Mouse (Mus musculus) spleen, adult 2 months (tissue): ENCODE measurements around the gene Rnh1. TPM values are rescaled to one million over a fixed set of nuclear protein-coding genes. Genes with fewer than 3 reads are reported as not detected.

Experiments
- DNase-seq, 2 experiments: peaks; one replicate each; pipeline versions ENCODE4 v3.0.0 to v3.0.0-alpha.2; 2012 to 2021; ENCODE audit warnings: low spot score in 2 of 2, low read depth in 1 of 2
- H3K27ac ChIP-seq: fragments of 200-500 bp; 2 replicates; pipeline ENCODE4 v1.5.1; 2012; ENCODE audit warnings: low read length, inconsistent platforms; ENCODE audit not compliant: insufficient read depth
- H3K27me3 ChIP-seq: fragments of 200-500 bp; 2 replicates; pipeline ENCODE4 v1.6.1; 2012; ENCODE audit warnings: mild to moderate bottlenecking, moderate library complexity, low read length, inconsistent platforms; ENCODE audit not compliant: control insufficient read depth, insufficient read depth
- H3K36me3 ChIP-seq: fragments of 200-500 bp; 2 replicates; pipeline ENCODE4 v1.6.1; 2012; ENCODE audit warnings: mild to moderate bottlenecking, low read length, inconsistent platforms; ENCODE audit not compliant: control insufficient read depth, insufficient read depth
- H3K4me1 ChIP-seq: fragments of 200-500 bp; 2 replicates; pipeline ENCODE4 v1.6.1; 2011; ENCODE audit warnings: inconsistent platforms; ENCODE audit not compliant: control insufficient read depth, insufficient read depth, insufficient read length
- H3K4me3 ChIP-seq: fragments of 200-500 bp; 2 replicates; pipeline ENCODE4 v1.5.1; 2011; ENCODE audit warnings: mild to moderate bottlenecking, inconsistent platforms; ENCODE audit not compliant: insufficient read depth, insufficient read length; ENCODE audit errors: extremely low read depth
- CTCF ChIP-seq: fragments of 200-500 bp; IDR thresholded peaks from 2 replicates; pipeline ENCODE4 v1.5.1; 2011; ENCODE audit warnings: mild to moderate bottlenecking, inconsistent platforms; ENCODE audit not compliant: insufficient read depth, insufficient read length, insufficient replicate concordance; ENCODE audit errors: extremely low read depth
- POLR2A ChIP-seq: fragments of 200-500 bp; IDR thresholded peaks from 2 replicates; pipeline ENCODE4 v1.6.1; 2011; ENCODE audit warnings: low read depth, low read length, inconsistent platforms
- WGBS: fragments of 180-500 bp; shearing (Covaris S2); methylation state at CpG from one replicate; pipeline ENCODE4 v1.1.7; 2018; 5-methylcytosine and 5-hydroxymethylcytosine counted together
- polyA plus RNA-seq: library from polyadenylated mRNA; depleted of rRNA; stranded (reverse); fragments of >200 nt; gene quantifications from 2 replicates; pipeline ENCODE4 v1.2.3, GENCODE M21; 2012; rRNA removed

Gene Rnh1
- polyA plus RNA-seq, 1 experiment: 113 TPM

- WGBS: 84% methylated on average over 3 of the region's 3 CpGs
- Histone ChIP-seq H3K4me3 (no peak overlapping the region), H3K27ac (no peak overlapping the region), H3K36me3 (no peaks in the 10 kb centered on the region), H3K27me3 (no peaks in the 10 kb centered on the region), H3K4me1 (no peaks in the 10 kb centered on the region)
- TF ChIP-seq POLR2A (no peak), CTCF (no peak)
- DNase-seq: no peak
These were observed 53.2 kb downstream of the Rnh1 start for GRCm38 (mm10) chr7:141119487-141119886.

DNA sequence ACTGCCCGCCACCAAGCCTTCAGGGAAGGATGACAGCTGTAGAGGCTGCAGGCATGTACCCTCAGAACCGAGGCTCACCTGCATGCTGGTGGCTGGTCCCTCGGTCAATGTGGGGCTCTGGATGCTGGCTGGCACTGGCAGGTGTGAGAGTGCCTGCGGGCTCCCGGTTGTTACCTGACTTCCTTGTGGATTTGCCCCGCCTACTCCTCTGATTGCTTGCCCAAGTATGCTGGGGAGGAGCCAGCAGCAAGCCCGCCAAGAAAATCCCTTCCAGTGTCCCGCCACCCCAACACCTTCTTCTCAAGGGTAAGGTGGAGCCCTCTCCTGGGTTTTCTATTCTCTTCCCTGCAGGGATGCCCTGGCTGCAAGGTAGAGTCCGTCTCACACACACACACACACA lies 55.0 kb downstream of the Rnh1 start, which contains the start of gene Ano9:
Gene Ano9, minus strand, starts transcription at position 171 of the 400 bp plus-strand sequence.
- no peaks in the 10 kb centered on the region for H3K27me3 ChIP-seq
- H3K4me3 ChIP-seq: no peak within 1 kb of the TSS
- no peak within 1 kb of the TSS for H3K27ac ChIP-seq
- H3K36me3 ChIP-seq: no peaks in the 10 kb centered on the region
- no peak for DNase-seq
- WGBS: 68% methylated on average over 9 of the region's 9 CpGs
- TF ChIP-seq POLR2A (no peak), CTCF (no peak)
- H3K4me1 ChIP-seq: no peaks in the 10 kb centered on the region

- WGBS: 93% methylated on average over 9 of the region's 9 CpGs
- H3K4me1 ChIP-seq: no peaks in the 10 kb centered on the region
- no peak for DNase-seq
- TF ChIP-seq POLR2A (no peak), CTCF (no peak)
- no peaks in the 10 kb centered on the region for H3K36me3 ChIP-seq
- no peak overlapping the region for H3K27ac ChIP-seq
- H3K27me3 ChIP-seq: no peaks in the 10 kb centered on the region
- no peak overlapping the region for H3K4me3 ChIP-seq
These were observed 56.8 kb downstream of the Rnh1 start for GRCm38 (mm10) chr7:141115874-141116273.

Other genes starting within 250 kb of the Rnh1 start
- gene Pgghg, start 231.5 kb downstream of the Rnh1 start, polyA plus RNA-seq: 21.2 and 26.0 TPM in 2 replicates
- gene Ifitm5, start 222.6 kb downstream of the Rnh1 start, polyA plus RNA-seq: 1.2 and 1.3 TPM in 2 replicates
- gene Gm45717, start 216.9 kb downstream of the Rnh1 start, polyA plus RNA-seq: not detected in 2 replicates
- gene Ifitm2, start 216.9 kb downstream of the Rnh1 start, polyA plus RNA-seq: 279 and 436 TPM in 2 replicates
- gene Ifitm1, start 205.6 kb downstream of the Rnh1 start, polyA plus RNA-seq: 159 and 265 TPM in 2 replicates
- gene Ifitm3, start 162.1 kb downstream of the Rnh1 start, polyA plus RNA-seq: 177 and 277 TPM in 2 replicates
- 25.5 and 45.9 TPM in 2 replicates for gene Ifitm6, start 154.9 kb downstream of the Rnh1 start, polyA plus RNA-seq
- not detected in 2 replicates for gene Gm17387, start 143.7 kb downstream of the Rnh1 start, polyA plus RNA-seq
- gene B4galnt4, start 111.8 kb downstream of the Rnh1 start, polyA plus RNA-seq: 0.79 and 1.9 TPM in 2 replicates
- 30.1 and 36.7 TPM in 2 replicates for gene Pkp3, start 94.6 kb downstream of the Rnh1 start, polyA plus RNA-seq
- 35.8 and 45.5 TPM in 2 replicates for gene Sigirr, start 72.3 kb downstream of the Rnh1 start, polyA plus RNA-seq
- 0.02 and 0.23 TPM in 2 replicates for gene Ano9, start 55.1 kb downstream of the Rnh1 start, polyA plus RNA-seq
- gene Ptdss2, start 50.5 kb downstream of the Rnh1 start, polyA plus RNA-seq: 26.8 and 27.0 TPM in 2 replicates
- gene Hras, start 21.1 kb upstream of the Rnh1 start, polyA plus RNA-seq: 29.0 and 33.2 TPM in 2 replicates
- gene Lrrc56, start 21.3 kb upstream of the Rnh1 start, polyA plus RNA-seq: 5.2 and 5.5 TPM in 2 replicates
- 6.8 and 7.4 TPM in 2 replicates for gene Lmntd2, start 41.2 kb upstream of the Rnh1 start, polyA plus RNA-seq
- 13.0 and 18.4 TPM in 2 replicates for gene Rassf7, start 43.0 kb upstream of the Rnh1 start, polyA plus RNA-seq
- gene Phrf1, start 55.9 kb upstream of the Rnh1 start, polyA plus RNA-seq: 29.3 and 31.4 TPM in 2 replicates
- gene Irf7, start 93.6 kb upstream of the Rnh1 start, polyA plus RNA-seq: 105 and 160 TPM in 2 replicates
- 0.14 and 0.15 TPM in 2 replicates for gene Cdhr5, start 103.9 kb upstream of the Rnh1 start, polyA plus RNA-seq
- gene Sct, start 106.3 kb upstream of the Rnh1 start, polyA plus RNA-seq: 1.6 and 4.5 TPM in 2 replicates
- gene Drd4, start 119.1 kb upstream of the Rnh1 start, polyA plus RNA-seq: 0.09 and 0.22 TPM in 2 replicates
- gene Deaf1, start 154.8 kb upstream of the Rnh1 start, polyA plus RNA-seq: 15.3 and 15.9 TPM in 2 replicates
- gene Tmem80, start 154.9 kb upstream of the Rnh1 start, polyA plus RNA-seq: 32.4 and 37.0 TPM in 2 replicates
- gene Eps8l2, start 166.0 kb upstream of the Rnh1 start, polyA plus RNA-seq: 2.5 TPM in 2 replicates
- 155 and 184 TPM in 2 replicates for gene Taldo1, start 219.3 kb upstream of the Rnh1 start, polyA plus RNA-seq
- gene Gatd1, start 241.3 kb upstream of the Rnh1 start, polyA plus RNA-seq: 56.7 and 72.5 TPM in 2 replicates